Mouse (Mus musculus): ENCODE measurements around the gene Rsad1. TPM values are rescaled to one million over a fixed set of nuclear protein-coding genes. Genes with fewer than 3 reads are reported as not detected.
A peak's percentile ranks its signal among the peaks of the same experiment; 100 is the strongest.

Rsad1 gene
- polyA plus RNA-seq, 1 experiment from 2014 or later, result 5.9 TPM

DNA sequence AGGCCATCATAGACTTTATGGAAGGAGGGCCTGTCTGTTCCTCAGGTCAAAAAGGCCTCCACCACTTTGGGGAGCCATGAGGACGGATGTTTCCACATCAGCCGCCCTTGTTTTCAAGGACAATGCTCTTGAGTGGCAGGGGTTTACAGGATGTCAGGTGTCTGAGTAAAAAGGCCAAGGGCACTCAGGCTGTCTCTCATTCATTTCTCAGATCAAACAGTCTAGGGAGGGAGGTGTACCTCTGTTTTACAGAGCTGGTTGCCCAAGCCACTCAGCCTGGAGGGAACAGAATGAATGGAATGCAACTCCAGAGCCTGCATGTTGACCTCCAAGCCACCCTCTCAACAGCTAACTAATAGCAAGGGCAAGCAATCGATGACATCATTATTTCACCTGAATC is 53.6 kb downstream of the Rsad1 start:
- no peak for ATAC-seq (ENCODE audit: low FRiP score, low TSS enrichment)

DNA sequence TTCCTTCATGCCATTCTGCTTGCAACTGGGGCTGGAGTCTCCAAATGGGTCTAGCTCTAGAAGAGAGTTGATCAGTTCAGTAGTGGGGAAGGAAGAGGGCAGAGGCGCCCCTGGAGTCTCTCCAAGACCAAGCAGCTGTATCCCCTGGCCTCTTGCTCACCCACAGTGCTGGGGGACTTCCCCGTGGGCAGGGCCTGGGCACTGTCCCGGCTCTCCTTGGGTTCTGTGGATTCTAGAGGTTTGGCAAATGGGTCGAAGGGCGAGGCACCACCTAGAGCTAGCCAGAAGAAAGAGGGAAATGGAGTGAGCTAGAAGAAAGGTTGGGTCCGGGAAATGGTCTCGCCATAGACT is 57.3 kb downstream of the Rsad1 start:
- no peak for ATAC-seq (ENCODE audit: low FRiP score, low TSS enrichment)

More for the DNA sequence above, 53.6 kb downstream of the Rsad1 start:
- Histone ChIP-seq H3K4me2 (ENCODE audit: low read length) (no peak overlapping the region), H3K4me1 (ENCODE audit: control insufficient read depth, insufficient read depth, low read length) (peaks cover 28% of the 10 kb centered on the region), H3K27me3 (ENCODE audit: control insufficient read depth, insufficient read depth, low read length) (peaks cover 12% of the 10 kb centered on the region; the same call in 1 of the 2 replicates), H3K36me3 (ENCODE audit: control insufficient read depth, insufficient read depth, low read length) (no peaks in the 10 kb centered on the region), H3K9ac (replicated peaks; ENCODE audit: low read length) (no peak overlapping the region), H3K9me3 (ENCODE audit: control insufficient read depth, low read length) (no peaks in the 10 kb centered on the region), H3K27ac (replicated peaks; ENCODE audit: low read depth, low read length) (no peak overlapping the region), H3K4me3 (replicated peaks; ENCODE audit: low read depth, low read length) (no peak overlapping the region)
- no peak for DNase-seq
- 75% methylated on average over 3 of the region's 3 CpGs for WGBS

DNA sequence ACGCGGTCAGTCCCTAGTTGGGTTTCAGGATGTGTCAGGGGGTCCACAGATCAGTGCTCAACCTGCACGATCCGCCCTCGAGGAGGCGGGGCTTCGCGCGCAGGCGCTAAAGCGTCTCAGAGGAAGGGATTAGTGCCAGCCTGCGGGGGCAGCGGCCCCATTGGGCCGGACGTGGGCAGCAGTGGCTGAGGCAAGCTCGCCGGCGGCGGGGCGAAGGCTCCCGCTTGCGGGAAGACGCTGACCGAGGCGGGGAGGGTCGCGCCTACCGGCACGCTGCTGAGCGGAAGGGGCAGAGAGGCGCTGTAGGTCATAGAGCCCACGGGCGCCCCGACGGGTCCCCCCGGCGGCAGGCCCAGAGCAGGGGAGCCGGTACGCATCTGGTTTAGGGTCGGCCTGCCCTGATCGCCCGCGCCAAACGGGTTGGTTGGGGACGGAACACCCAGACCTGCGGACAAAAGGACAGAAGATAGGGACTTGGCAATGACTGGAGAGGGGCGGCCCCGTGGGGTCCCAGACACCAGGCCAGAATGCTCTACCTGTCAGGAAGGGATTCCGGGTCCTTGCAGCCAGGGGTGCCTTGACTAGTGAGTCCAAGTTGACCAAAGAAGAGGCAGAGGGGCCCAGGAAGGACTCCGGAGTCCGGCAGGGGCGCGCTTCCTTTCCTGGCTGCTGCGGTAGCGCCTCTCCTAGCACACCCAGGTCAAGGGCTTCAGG is 57.9 kb downstream of the Rsad1 start:
- H3K9ac ChIP-seq (replicated peaks; ENCODE audit: low read length), result peak overlapping the region; percentile 51
- H3K4me1 ChIP-seq (ENCODE audit: control insufficient read depth, insufficient read depth, low read length), result 0 out of 2 replicates have a peak, but pooled peaks cover 5% of the 10 kb centered on the region
- WGBS, result 4% methylated on average over 55 of the region's 55 CpGs
- H3K36me3 ChIP-seq (ENCODE audit: control insufficient read depth, insufficient read depth, low read length), result no peaks in the 10 kb centered on the region
- H3K27ac ChIP-seq (replicated peaks; ENCODE audit: low read depth, low read length), result no peak overlapping the region
- peaks cover 7% of the 10 kb centered on the region; the same call in 1 of the 2 replicates for H3K27me3 ChIP-seq (ENCODE audit: control insufficient read depth, insufficient read depth, low read length)
- H3K4me3 ChIP-seq (replicated peaks; ENCODE audit: low read depth, low read length), result peak overlapping the region; percentile 40
- H3K4me2 ChIP-seq (ENCODE audit: low read length), result peak overlapping the region; percentile 64
- DNase-seq (peak; percentile 88), ATAC-seq (ENCODE audit: low FRiP score, low TSS enrichment) (peak; percentile 77; the same call in 1 of the 2 replicates)
- no peaks in the 10 kb centered on the region for H3K9me3 ChIP-seq (ENCODE audit: control insufficient read depth, low read length)

More for the DNA sequence above, 57.3 kb downstream of the Rsad1 start:
- peak overlapping the region; percentile 40 for H3K4me3 ChIP-seq (replicated peaks; ENCODE audit: low read depth, low read length)
- H3K27me3 ChIP-seq (ENCODE audit: control insufficient read depth, insufficient read depth, low read length), result 0 out of 2 replicates have a peak, but pooled peaks cover 4% of the 10 kb centered on the region
- H3K36me3 ChIP-seq (ENCODE audit: control insufficient read depth, insufficient read depth, low read length), result no peaks in the 10 kb centered on the region
- H3K9me3 ChIP-seq (ENCODE audit: control insufficient read depth, low read length), result no peaks in the 10 kb centered on the region
- no peak overlapping the region for H3K9ac ChIP-seq (replicated peaks; ENCODE audit: low read length)
- no peak overlapping the region for H3K27ac ChIP-seq (replicated peaks; ENCODE audit: low read depth, low read length)
- H3K4me2 ChIP-seq (ENCODE audit: low read length), result peak overlapping the region; percentile 64
- WGBS, result 66% methylated on average over 7 of the region's 7 CpGs
- DNase-seq, result no peak
- 0 out of 2 replicates have a peak, but pooled peaks cover 5% of the 10 kb centered on the region for H3K4me1 ChIP-seq (ENCODE audit: control insufficient read depth, insufficient read depth, low read length)

Other genes with a start within 250 kb of the Rsad1 start
- 122 and 144 TPM in 2 replicates for gene Luc7l3, start 227.3 kb downstream of the Rsad1 start, polyA plus RNA-seq (2014; fragmentation: Nextera tagmentation; extraction: Ambion mirVana)
- 11.9 and 13.1 TPM in 2 replicates for gene Ankrd40, start 221.3 kb downstream of the Rsad1 start, polyA plus RNA-seq (2014; fragmentation: Nextera tagmentation; extraction: Ambion mirVana)
- 0.19 and 0.50 TPM in 2 replicates for gene Abcc3, start 156.3 kb downstream of the Rsad1 start, polyA plus RNA-seq (2014; fragmentation: Nextera tagmentation; extraction: Ambion mirVana)
- 20.1 and 22.7 TPM in 2 replicates for gene Cacna1g, start 75.1 kb downstream of the Rsad1 start, polyA plus RNA-seq (2014; fragmentation: Nextera tagmentation; extraction: Ambion mirVana)
- gene Spata20, start 63.1 kb downstream of the Rsad1 start, polyA plus RNA-seq (2014; fragmentation: Nextera tagmentation; extraction: Ambion mirVana), result 0.42 and 0.54 TPM in 2 replicates
- 0.23 and 0.43 TPM in 2 replicates for gene Epn3, start 49.3 kb downstream of the Rsad1 start, polyA plus RNA-seq (2014; fragmentation: Nextera tagmentation; extraction: Ambion mirVana)
- gene Mycbpap, start 27.5 kb downstream of the Rsad1 start, polyA plus RNA-seq (2014; fragmentation: Nextera tagmentation; extraction: Ambion mirVana), result 2.1 and 3.3 TPM in 2 replicates
- gene Chad, start 15.8 kb upstream of the Rsad1 start, polyA plus RNA-seq (2014; fragmentation: Nextera tagmentation; extraction: Ambion mirVana), result 0.18 TPM in 1 of 2 replicates, not detected in the other
- gene Acsf2, start 52.6 kb upstream of the Rsad1 start, polyA plus RNA-seq (2014; fragmentation: Nextera tagmentation; extraction: Ambion mirVana), result 1.1 and 2.0 TPM in 2 replicates
- gene Lrrc59, start 80.5 kb upstream of the Rsad1 start, polyA plus RNA-seq (2014; fragmentation: Nextera tagmentation; extraction: Ambion mirVana), result 118 and 138 TPM in 2 replicates
- 115 and 131 TPM in 2 replicates for gene Mrpl27, start 104.5 kb upstream of the Rsad1 start, polyA plus RNA-seq (2014; fragmentation: Nextera tagmentation; extraction: Ambion mirVana)
- gene Eme1, start 104.7 kb upstream of the Rsad1 start, polyA plus RNA-seq (2014; fragmentation: Nextera tagmentation; extraction: Ambion mirVana), result 2.2 and 4.4 TPM in 2 replicates
- gene Xylt2, start 128.3 kb upstream of the Rsad1 start, polyA plus RNA-seq (2014; fragmentation: Nextera tagmentation; extraction: Ambion mirVana), result 11.0 and 13.0 TPM in 2 replicates
- not detected in 2 replicates for gene Gm11541, start 155.2 kb upstream of the Rsad1 start, polyA plus RNA-seq (2014; fragmentation: Nextera tagmentation; extraction: Ambion mirVana)
- 0.24 TPM in 1 of 2 replicates, not detected in the other for gene Cdc34b, start 192.5 kb upstream of the Rsad1 start, polyA plus RNA-seq (2014; fragmentation: Nextera tagmentation; extraction: Ambion mirVana)
- gene Tmem92, start 233.4 kb upstream of the Rsad1 start, polyA plus RNA-seq (2014; fragmentation: Nextera tagmentation; extraction: Ambion mirVana), result not detected in 2 replicates

All from midbrain, embryonic 14.5 days (tissue).